Mouse (Mus musculus): ENCODE data around the gene Zcchc12.

The Zcchc12 gene

GRCm38 (mm10) chrX:36195736-36196525, at the start of gene Zcchc12:
TSS of gene Zcchc12 (plus strand) at chrX:36195904.
- no peak for DNase-seq (ENCODE audit: low spot score in 2 of 2)

GRCm38 (mm10) chrX:36146746-36147145, 49.0 kb upstream of the Zcchc12 start:
- no peak for DNase-seq (ENCODE audit: low spot score in 2 of 2)

- no peak for DNase-seq (ENCODE audit: low spot score in 2 of 2)
Observed at GRCm38 (mm10) chrX:36150100-36150499, 45.6 kb upstream of the Zcchc12 start.

- DNase-seq (ENCODE audit: low spot score in 2 of 2), result no peak
Observed at GRCm38 (mm10) chrX:36156677-36157076, 39.0 kb upstream of the Zcchc12 start.

- DNase-seq (ENCODE audit: low spot score in 2 of 2), result no peak
Observed at GRCm38 (mm10) chrX:36161567-36161966, 34.1 kb upstream of the Zcchc12 start.

GRCm38 (mm10) chrX:36183625-36184024, 12.1 kb upstream of the Zcchc12 start:
- DNase-seq (ENCODE audit: low spot score in 2 of 2), result peak in 1 of 2 experiments; percentile 10

- no peak for DNase-seq (ENCODE audit: low spot score in 2 of 2)
Observed at GRCm38 (mm10) chrX:36186036-36186435, 9.7 kb upstream of the Zcchc12 start.

GRCm38 (mm10) chrX:36186443-36186842, 9.3 kb upstream of the Zcchc12 start:
- DNase-seq (ENCODE audit: low spot score in 2 of 2), result no peak

- DNase-seq (ENCODE audit: low spot score in 2 of 2), result no peak
Observed at GRCm38 (mm10) chrX:36193951-36194350, 1.8 kb upstream of the Zcchc12 start.

- no peak for DNase-seq (ENCODE audit: low spot score in 2 of 2)
Observed at GRCm38 (mm10) chrX:36209554-36209953, 13.8 kb downstream of the Zcchc12 start.

- no peak for DNase-seq (ENCODE audit: low spot score in 2 of 2)
Observed at GRCm38 (mm10) chrX:36211216-36211615, 15.5 kb downstream of the Zcchc12 start.

- DNase-seq (ENCODE audit: low spot score in 2 of 2), result no peak
Observed at GRCm38 (mm10) chrX:36221366-36221765, 25.7 kb downstream of the Zcchc12 start.

GRCm38 (mm10) chrX:36225777-36226176, 30.1 kb downstream of the Zcchc12 start:
- DNase-seq (ENCODE audit: low spot score in 2 of 2), result peak; percentile 12 to 48

GRCm38 (mm10) chrX:36226577-36226976, 30.9 kb downstream of the Zcchc12 start:
- no peak for DNase-seq (ENCODE audit: low spot score in 2 of 2)

GRCm38 (mm10) chrX:36228861-36229260, 33.2 kb downstream of the Zcchc12 start:
- DNase-seq (ENCODE audit: low spot score in 2 of 2), result no peak

- no peak for DNase-seq (ENCODE audit: low spot score in 2 of 2)
Observed at GRCm38 (mm10) chrX:36229273-36229672, 33.6 kb downstream of the Zcchc12 start.

GRCm38 (mm10) chrX:36235652-36236051, 39.9 kb downstream of the Zcchc12 start:
- no peak for DNase-seq (ENCODE audit: low spot score in 2 of 2)

Measured in spleen, postnatal 14 days (tissue).